Mouse (Mus musculus): ENCODE measurements around the gene Ttc4.

DNA sequence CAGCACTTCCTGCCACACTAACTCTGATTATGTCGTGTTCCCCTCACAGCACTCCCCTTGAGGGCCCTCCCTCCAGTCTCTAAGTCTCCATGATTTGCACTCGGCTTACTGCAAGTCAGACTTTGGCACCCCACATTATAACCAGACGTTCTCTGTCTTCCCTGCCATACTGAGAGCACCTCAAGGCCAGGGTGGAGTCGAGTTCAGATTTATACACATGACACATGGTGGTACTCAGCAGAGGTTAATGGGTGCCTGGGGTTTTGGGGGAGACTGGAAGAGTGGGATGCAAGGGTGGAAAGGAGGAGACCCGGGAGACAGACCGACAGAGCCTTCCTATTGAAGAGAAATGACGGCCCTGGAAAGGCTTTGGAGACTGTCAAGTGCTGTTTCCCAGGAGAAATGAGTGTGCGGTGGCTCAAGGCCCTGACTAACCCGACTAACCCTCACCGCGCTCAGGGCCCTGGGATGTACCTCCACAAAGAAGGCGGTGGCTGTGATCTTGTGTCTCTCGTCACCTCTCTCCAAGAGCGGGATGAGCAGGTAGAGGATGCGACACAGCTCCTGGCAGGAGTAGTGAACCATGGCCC lies 15.2 kb upstream of the Ttc4 start:
- TF ChIP-seq CTCF (IDR thresholded peaks at IDR 0.05; ENCODE audit: borderline replicate concordance, control insufficient read depth, extremely low read depth, insufficient read depth, low read length, poor library complexity) (no peak), POLR2A (IDR thresholded peaks at IDR 0.05; ENCODE audit: control insufficient read depth, extremely low read depth, insufficient read depth, low read length, poor library complexity) (no peak)

Measured in thymus, adult 2 months (tissue).